Mouse (Mus musculus) embryonic facial prominence, embryonic 14.5 days (tissue): ENCODE results near the gene Zfp28. TPM values are rescaled to one million over a fixed set of nuclear protein-coding genes. Genes with fewer than 3 reads are reported as not detected.

Source experiments
- ATAC-seq: fragments of 200-750 bp; cut with Nextera tagmentation; 2 replicates; pipeline ENCODE4 v1.8.0; 2017; ENCODE audit warnings: low read depth, moderate number of reproducible peaks, moderate TSS enrichment
- DNase-seq: peaks from one replicate; pipeline ENCODE4 v3.0.0-alpha.2; 2015; ENCODE audit warnings: low spot score
- H3K27ac ChIP-seq: fragments of 300-500 bp; sonication (generic); replicated peaks from 2 replicates; pipeline ENCODE4 v1.5.1; 2014; ENCODE audit warnings: low read depth, mild to moderate bottlenecking, low read length, moderate library complexity
- H3K27me3 ChIP-seq: fragments of 300-500 bp; sonication (generic); replicated peaks from 2 replicates; pipeline ENCODE4 v1.6.1; 2014; ENCODE audit warnings: low read length; ENCODE audit not compliant: control insufficient read depth, insufficient read depth
- H3K36me3 ChIP-seq: fragments of 300-500 bp; sonication (generic); 2 replicates; pipeline ENCODE4 v1.6.1; 2014; ENCODE audit warnings: low read length, mixed read lengths; ENCODE audit not compliant: control insufficient read depth, insufficient read depth
- H3K4me1 ChIP-seq: fragments of 300-500 bp; sonication (generic); 2 replicates; pipeline ENCODE4 v1.6.1; 2014; ENCODE audit warnings: antibody characterized with exemption, low read length; ENCODE audit not compliant: control insufficient read depth, insufficient read depth
- H3K4me2 ChIP-seq: fragments of 300-500 bp; sonication (generic); 2 replicates; pipeline ENCODE4 v1.6.1; 2014; ENCODE audit warnings: low read depth, mild to moderate bottlenecking, low read length, moderate library complexity, mixed read lengths
- H3K4me3 ChIP-seq: fragments of 300-500 bp; sonication (generic); 2 replicates; pipeline ENCODE4 v1.5.1; 2014; ENCODE audit warnings: low read depth, mild to moderate bottlenecking, low read length
- H3K9ac ChIP-seq: fragments of 300-500 bp; sonication (generic); 2 replicates; pipeline ENCODE4 v1.6.1; 2014; ENCODE audit warnings: low read depth, mild to moderate bottlenecking, low read length, moderate library complexity, mixed read lengths
- H3K9me3 ChIP-seq: fragments of 300-500 bp; sonication (generic); 2 replicates; pipeline ENCODE4 v1.6.1; 2016; ENCODE audit warnings: low read length; ENCODE audit not compliant: control insufficient read depth
- WGBS: fragments of 180-500 bp; shearing (Covaris S2); extraction: QIAGEN DNeasy Blood & Tissue Kit; methylation state at CpG from one replicate; pipeline ENCODE4 v1.1.7; 2014; 5-methylcytosine and 5-hydroxymethylcytosine counted together
- polyA plus RNA-seq: library from polyadenylated mRNA; unstranded; fragments of >200 nt; fragmentation: Nextera tagmentation; extraction: Ambion mirVana; gene quantifications from 2 replicates; pipeline ENCODE4 v1.2.1, GENCODE M21; 2014

Zfp28 gene
- polyA plus RNA-seq, result 8.5 and 8.9 TPM in 2 replicates

- no peaks in the 10 kb centered on the region for H3K27me3 ChIP-seq
- peak within 1 kb of the TSS; percentile 72 for H3K9ac ChIP-seq
- no peak within 1 kb of the TSS for H3K27ac ChIP-seq
- DNase-seq, result peak; percentile 99
- under 1% methylated on average over 23 of the region's 28 CpGs for WGBS
- peak; percentile 98 for ATAC-seq
- H3K4me1 ChIP-seq, result no peaks in the 10 kb centered on the region
- H3K4me2 ChIP-seq, result peak within 1 kb of the TSS; percentile 75
- H3K9me3 ChIP-seq, result no peaks in the 10 kb centered on the region
- H3K4me3 ChIP-seq, result peak within 1 kb of the TSS; percentile 63
- H3K36me3 ChIP-seq, result peaks cover 5% of the 10 kb centered on the region; the same call in 1 of the 2 replicates
These were observed at the start of gene Zfp28 for GRCm38 (mm10) chr7:6383044-6383455. TSS of gene Zfp28 (plus strand) at chr7:6383295.

GRCm38 (mm10) chr7:6339865-6340264 is 43.2 kb upstream of the Zfp28 start:
- Histone ChIP-seq H3K27ac (no peak overlapping the region), H3K27me3 (no peaks in the 10 kb centered on the region), H3K4me2 (no peak overlapping the region), H3K9ac (no peak overlapping the region), H3K4me1 (no peaks in the 10 kb centered on the region), H3K36me3 (no peaks in the 10 kb centered on the region), H3K9me3 (no peaks in the 10 kb centered on the region), H3K4me3 (no peak overlapping the region)
- WGBS, result 85% methylated on average over 5 of the region's 5 CpGs
- no peak for ATAC-seq
- DNase-seq, result no peak

GRCm38 (mm10) chr7:6343501-6344071 is 39.5 kb upstream of the Zfp28 start, which contains the start of gene Gm3854:
TSS of gene Gm3854 (plus strand) at chr7:6343759.
- WGBS, result 1% methylated on average over 26 of the region's 26 CpGs
- H3K4me1 ChIP-seq, result no peaks in the 10 kb centered on the region

GRCm38 (mm10) chr7:6344124-6344523 is 39.0 kb upstream of the Zfp28 start:
- no peaks in the 10 kb centered on the region for H3K36me3 ChIP-seq
- peak overlapping the region; percentile 73; the same call in 1 of the 2 replicates for H3K9ac ChIP-seq
- peak overlapping the region; percentile 54 for H3K4me2 ChIP-seq
- no peaks in the 10 kb centered on the region for H3K27me3 ChIP-seq
- no peak overlapping the region for H3K27ac ChIP-seq
- WGBS, result 30% methylated on average over 10 of the region's 10 CpGs
- H3K4me1 ChIP-seq, result no peaks in the 10 kb centered on the region
- no peaks in the 10 kb centered on the region for H3K9me3 ChIP-seq
- H3K4me3 ChIP-seq, result peak overlapping the region; percentile 70
- ATAC-seq (peak; percentile 3; the same call in 1 of the 2 replicates), DNase-seq (no peak)

More at GRCm38 (mm10) chr7:6343501-6344071, 39.5 kb upstream of the Zfp28 start, which contains the start of gene Gm3854:
- Histone ChIP-seq H3K27me3 (no peaks in the 10 kb centered on the region), H3K27ac (no peak within 1 kb of the TSS; the same call in 1 of the 2 replicates), H3K9me3 (no peaks in the 10 kb centered on the region), H3K36me3 (no peaks in the 10 kb centered on the region), H3K4me2 (peak within 1 kb of the TSS; percentile 54), H3K9ac (peak within 1 kb of the TSS; percentile 73), H3K4me3 (peak within 1 kb of the TSS; percentile 70)
- ATAC-seq (peak; percentile 95), DNase-seq (peak; percentile 92)

- Histone ChIP-seq H3K27ac (no peak overlapping the region), H3K27me3 (no peaks in the 10 kb centered on the region), H3K9ac (no peak overlapping the region), H3K9me3 (no peaks in the 10 kb centered on the region), H3K36me3 (0 out of 2 replicates have a peak, but pooled peaks cover 5% of the 10 kb centered on the region), H3K4me3 (no peak overlapping the region), H3K4me1 (no peaks in the 10 kb centered on the region), H3K4me2 (no peak overlapping the region)
- WGBS, result 70% methylated on average over 2 of the region's 2 CpGs
- no peak for DNase-seq
- no peak for ATAC-seq
These were observed 25.0 kb upstream of the Zfp28 start for GRCm38 (mm10) chr7:6358121-6358520.

- WGBS, result 57% methylated on average over 10 of the region's 10 CpGs
- ATAC-seq (no peak), DNase-seq (peak; percentile 76)
- Histone ChIP-seq H3K27ac (no peak overlapping the region), H3K36me3 (no peaks in the 10 kb centered on the region), H3K9ac (no peak overlapping the region), H3K27me3 (no peaks in the 10 kb centered on the region), H3K4me3 (no peak overlapping the region), H3K4me1 (peaks cover 6% of the 10 kb centered on the region), H3K9me3 (no peaks in the 10 kb centered on the region), H3K4me2 (no peak overlapping the region)
These were observed 24.0 kb upstream of the Zfp28 start for GRCm38 (mm10) chr7:6358937-6359590.

- H3K27ac ChIP-seq, result no peak overlapping the region
- no peak overlapping the region for H3K4me2 ChIP-seq
- H3K9me3 ChIP-seq, result no peaks in the 10 kb centered on the region
- no peak overlapping the region for H3K9ac ChIP-seq
- DNase-seq (no peak), ATAC-seq (no peak)
- peaks cover 6% of the 10 kb centered on the region for H3K4me1 ChIP-seq
- WGBS, result 27% methylated on average over 5 of the region's 9 CpGs
- no peaks in the 10 kb centered on the region for H3K36me3 ChIP-seq
- no peaks in the 10 kb centered on the region for H3K27me3 ChIP-seq
- no peak overlapping the region for H3K4me3 ChIP-seq
These were observed 22.5 kb upstream of the Zfp28 start for GRCm38 (mm10) chr7:6360477-6361060.

- no peaks in the 10 kb centered on the region for H3K27me3 ChIP-seq
These were observed 21.3 kb upstream of the Zfp28 start for GRCm38 (mm10) chr7:6361756-6362155.

More at GRCm38 (mm10) chr7:6361756-6362155, 21.3 kb upstream of the Zfp28 start:
- 28% methylated on average over 7 of the region's 7 CpGs for WGBS
- H3K9me3 ChIP-seq, result no peaks in the 10 kb centered on the region
- peak overlapping the region; percentile 46 for H3K4me3 ChIP-seq
- H3K36me3 ChIP-seq, result no peaks in the 10 kb centered on the region
- H3K4me1 ChIP-seq, result peaks cover 6% of the 10 kb centered on the region
- peak overlapping the region; percentile 66 for H3K9ac ChIP-seq
- ATAC-seq (no peak), DNase-seq (no peak)
- peak overlapping the region; percentile 86 for H3K27ac ChIP-seq
- peak overlapping the region; percentile 59 for H3K4me2 ChIP-seq
